Mouse (Mus musculus): ENCODE measurements around the gene Dctpp1. TPM values are rescaled to one million over a fixed set of nuclear protein-coding genes. Genes with fewer than 3 reads are reported as not detected.

The Dctpp1 gene
- polyA plus RNA-seq, 1 experiment from 2014 or later = 159 TPM

DNA sequence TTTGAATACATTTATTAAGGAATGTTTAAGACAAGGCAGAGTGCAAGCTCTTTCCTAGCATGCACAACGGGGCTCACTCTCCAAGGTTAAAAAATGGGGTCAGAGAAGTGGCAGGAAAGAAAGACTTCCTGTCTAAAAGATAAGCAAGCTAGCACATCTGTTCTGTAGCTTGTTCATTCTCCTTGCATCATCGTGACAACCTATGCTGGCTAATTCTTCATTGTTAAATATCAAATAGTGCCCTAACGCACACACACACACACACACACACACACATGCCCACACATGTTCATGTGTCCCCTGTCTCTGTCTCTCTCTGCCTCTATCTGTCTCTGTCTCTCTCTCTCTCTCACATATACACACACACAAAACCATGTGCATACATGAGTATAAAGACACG is 20.6 kb upstream of the Dctpp1 start:
- H3K4me1 ChIP-seq = no peaks in the 10 kb centered on the region
- H3K4me2 ChIP-seq (replicated peaks) = no peak overlapping the region
- 81% methylated on average over 4 of the region's 4 CpGs for WGBS
- no peak overlapping the region for H3K4me3 ChIP-seq
- no peak overlapping the region for H3K9ac ChIP-seq (replicated peaks)
- no peaks in the 10 kb centered on the region for H3K9me3 ChIP-seq
- H3K27me3 ChIP-seq = no peaks in the 10 kb centered on the region
- H3K27ac ChIP-seq (replicated peaks) = no peak overlapping the region
- H3K36me3 ChIP-seq = no peaks in the 10 kb centered on the region
- ATAC-seq (replicated peaks) = no peak

DNA sequence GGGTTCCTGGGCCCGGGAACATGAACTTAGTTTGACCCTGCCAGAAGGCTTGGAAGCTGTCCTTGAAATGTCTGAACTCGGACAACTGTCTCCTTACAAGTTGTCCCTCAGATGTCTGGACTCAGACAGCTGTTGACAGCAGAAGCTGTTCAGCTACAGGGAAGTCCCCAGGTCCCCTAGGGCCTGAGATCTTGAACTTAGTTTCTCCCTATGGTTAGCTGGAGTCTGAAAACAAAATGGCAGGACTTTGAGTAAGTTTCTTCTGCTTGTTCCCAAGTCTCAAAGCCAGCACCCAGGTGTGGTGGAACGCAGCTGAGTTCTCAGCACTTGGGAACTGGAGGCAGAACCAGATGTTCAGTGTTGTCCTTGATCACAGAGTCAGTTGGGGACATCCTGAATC is 19.6 kb upstream of the Dctpp1 start:
- Histone ChIP-seq H3K27me3 (no peaks in the 10 kb centered on the region), H3K4me2 (replicated peaks) (no peak overlapping the region), H3K4me1 (no peaks in the 10 kb centered on the region), H3K27ac (replicated peaks) (no peak overlapping the region), H3K9ac (replicated peaks) (no peak overlapping the region), H3K9me3 (no peaks in the 10 kb centered on the region), H3K4me3 (no peak overlapping the region), H3K36me3 (no peaks in the 10 kb centered on the region)
- no peak for ATAC-seq (replicated peaks)
- 85% methylated on average over 3 of the region's 3 CpGs for whole genome bisulfite sequencing

DNA sequence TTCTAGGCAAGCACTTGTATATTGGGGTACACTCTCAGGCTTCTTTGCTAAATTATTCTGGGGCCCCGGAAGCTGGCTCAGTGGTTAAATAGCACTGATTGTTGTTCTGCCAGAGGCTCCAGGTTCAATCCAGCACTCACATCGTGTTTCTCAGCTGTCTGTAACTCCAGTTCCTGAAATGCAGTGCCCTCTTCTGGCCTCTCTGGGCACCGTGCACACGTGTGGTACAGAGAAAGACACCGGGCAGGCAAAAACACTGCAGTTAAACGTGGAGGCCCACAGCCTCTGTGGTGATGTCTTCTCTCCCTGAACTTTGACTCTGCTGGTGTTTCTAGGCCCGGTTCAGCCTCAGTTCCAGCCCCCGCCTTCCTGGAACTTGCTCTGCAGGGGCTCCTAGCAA is 17.8 kb upstream of the Dctpp1 start:
- H3K4me3 ChIP-seq = no peak overlapping the region
- 22% methylated on average over 8 of the region's 8 CpGs for WGBS
- H3K36me3 ChIP-seq = no peaks in the 10 kb centered on the region
- no peak overlapping the region for H3K4me2 ChIP-seq (replicated peaks)
- no peaks in the 10 kb centered on the region for H3K9me3 ChIP-seq
- no peak overlapping the region for H3K9ac ChIP-seq (replicated peaks)
- H3K27ac ChIP-seq (replicated peaks) = no peak overlapping the region
- H3K4me1 ChIP-seq = peaks cover 5% of the 10 kb centered on the region; the same call in 1 of the 2 replicates
- no peaks in the 10 kb centered on the region for H3K27me3 ChIP-seq
- no peak for ATAC-seq (replicated peaks)

DNA sequence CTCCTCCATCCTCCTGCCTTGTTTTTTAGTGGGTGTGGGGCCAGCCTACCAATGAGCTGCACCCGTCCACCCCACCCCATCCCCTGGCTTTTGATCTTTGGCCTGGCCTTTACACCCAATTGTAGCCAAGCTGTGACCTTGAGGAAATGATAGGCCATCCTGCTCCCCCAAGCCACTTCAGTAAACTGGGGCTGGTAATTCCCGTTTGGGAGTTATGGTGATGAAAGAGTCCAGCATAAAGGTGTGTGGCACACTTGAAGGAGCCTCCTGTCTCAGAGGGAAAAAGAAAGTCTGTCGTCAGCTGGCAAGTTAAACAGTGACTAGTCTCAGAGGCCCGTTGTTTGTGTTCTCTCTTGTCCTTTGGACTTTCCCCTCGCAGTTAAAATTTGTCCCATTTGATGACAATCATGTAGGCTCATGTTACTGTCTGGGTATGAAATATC is 16.0 kb upstream of the Dctpp1 start:
- no peaks in the 10 kb centered on the region for H3K9me3 ChIP-seq
- H3K9ac ChIP-seq (replicated peaks) = no peak overlapping the region
- H3K4me2 ChIP-seq (replicated peaks) = no peak overlapping the region
- no peaks in the 10 kb centered on the region for H3K27me3 ChIP-seq
- no peak overlapping the region for H3K27ac ChIP-seq (replicated peaks)
- H3K36me3 ChIP-seq = peaks cover 1% of the 10 kb centered on the region
- peaks cover 21% of the 10 kb centered on the region for H3K4me1 ChIP-seq
- no peak overlapping the region for H3K4me3 ChIP-seq
- no peak for ATAC-seq (replicated peaks)
- WGBS = 76% methylated on average over 5 of the region's 5 CpGs

DNA sequence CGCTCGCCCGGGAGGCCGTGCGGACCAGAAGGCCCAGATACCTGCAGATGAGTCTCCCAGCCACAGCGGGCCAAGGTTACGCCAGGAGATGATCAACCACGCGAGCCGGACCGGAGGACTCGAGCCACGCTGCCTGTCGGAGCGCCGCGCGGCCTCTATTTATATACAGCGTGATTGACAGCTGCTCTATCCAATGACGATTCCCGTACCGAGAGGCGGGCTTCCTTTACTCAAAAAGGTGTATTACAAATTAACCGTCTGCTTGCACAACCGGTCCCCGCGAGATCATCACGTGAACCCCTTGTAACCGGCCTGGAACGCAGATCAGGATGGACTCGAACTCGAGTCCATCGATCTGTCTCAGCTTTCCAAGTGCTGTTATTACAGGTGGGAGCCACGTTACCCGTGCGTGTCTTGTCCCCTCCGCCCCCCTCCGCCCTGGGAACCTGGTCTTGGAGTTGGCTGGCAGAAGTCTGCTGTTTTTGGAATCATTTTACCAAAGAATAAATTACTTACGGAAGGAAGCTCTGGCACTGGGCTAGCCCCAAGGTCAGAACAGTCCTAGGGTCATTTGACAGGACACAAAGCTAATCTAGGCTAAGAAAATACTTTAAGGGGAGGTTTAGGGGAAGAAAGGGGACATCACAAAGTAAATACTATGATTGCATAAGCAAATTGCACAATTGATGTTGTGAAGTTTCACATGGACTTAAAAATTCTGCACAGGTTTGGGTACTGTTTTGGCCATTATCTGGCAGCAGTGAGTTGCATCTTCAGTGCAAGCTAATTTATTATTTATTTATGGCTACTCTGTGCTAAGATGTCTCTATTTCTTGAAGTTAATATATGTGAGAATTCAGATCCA is 13.6 kb upstream of the Dctpp1 start, which contains the start of gene Sephs2:
Gene Sephs2, minus strand, starts transcription at position 131 of the 865 bp plus-strand sequence.
- peak within 1 kb of the TSS; percentile 77 for H3K27ac ChIP-seq (replicated peaks)

DNA sequence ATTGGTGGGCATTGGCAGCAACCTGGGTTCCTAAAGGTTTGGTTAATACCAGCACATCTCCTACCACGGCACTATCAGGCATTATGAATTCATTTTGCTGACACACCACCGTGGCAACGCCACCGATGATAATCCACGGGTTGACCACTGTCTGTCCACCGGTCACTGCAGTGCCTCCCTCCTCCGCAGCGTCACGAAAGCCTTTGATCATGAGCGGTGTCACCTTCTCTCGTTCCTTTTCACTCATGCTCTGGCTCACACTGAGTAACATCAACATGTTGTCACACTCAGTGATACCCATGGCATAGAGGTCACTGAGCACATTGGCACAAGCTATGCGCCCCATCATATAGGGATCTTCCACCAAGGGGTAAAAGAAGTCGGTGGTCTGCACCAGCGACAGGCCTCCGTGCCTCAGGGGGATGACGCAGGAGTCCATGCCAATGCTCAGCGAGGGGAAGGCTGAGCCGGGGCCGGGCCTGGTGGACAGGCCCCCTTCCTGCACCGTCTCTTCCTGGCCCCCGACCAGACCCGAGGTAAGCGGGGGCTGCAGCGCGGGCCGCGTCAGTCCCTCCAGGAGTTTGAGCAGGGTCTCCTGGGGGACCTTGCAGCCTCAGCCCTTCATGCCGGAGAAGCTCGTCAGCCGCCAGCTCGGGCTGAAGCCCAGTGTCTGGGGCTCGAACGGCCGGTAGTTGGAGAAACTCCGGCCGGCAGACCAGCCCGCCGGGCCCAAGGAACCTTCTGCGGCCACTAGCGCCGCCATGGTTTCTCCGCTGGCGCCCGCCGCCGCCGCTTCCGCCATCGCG is 12.8 kb upstream of the Dctpp1 start:
- peak overlapping the region; percentile 89 for H3K9ac ChIP-seq (replicated peaks)
- WGBS = 16% methylated on average over 50 of the region's 50 CpGs
- H3K27me3 ChIP-seq = no peaks in the 10 kb centered on the region
- peak; percentile 64 for ATAC-seq (replicated peaks)
- no peaks in the 10 kb centered on the region for H3K9me3 ChIP-seq
- H3K4me3 ChIP-seq = peak overlapping the region; percentile 81
- peak overlapping the region; percentile 92 for H3K4me2 ChIP-seq (replicated peaks)
- H3K36me3 ChIP-seq = peaks cover 23% of the 10 kb centered on the region
- H3K27ac ChIP-seq (replicated peaks) = peak overlapping the region; percentile 77
- H3K4me1 ChIP-seq = peaks cover 23% of the 10 kb centered on the region

More for the DNA sequence above, 13.6 kb upstream of the Dctpp1 start, which contains the start of gene Sephs2:
- Histone ChIP-seq H3K4me1 (peaks cover 23% of the 10 kb centered on the region), H3K9ac (replicated peaks) (peak within 1 kb of the TSS; percentile 89), H3K27me3 (no peaks in the 10 kb centered on the region), H3K4me3 (peak within 1 kb of the TSS; percentile 81), H3K4me2 (replicated peaks) (peak within 1 kb of the TSS; percentile 92), H3K9me3 (no peaks in the 10 kb centered on the region), H3K36me3 (peaks cover 16% of the 10 kb centered on the region)
- peak; percentile 94 for ATAC-seq (replicated peaks)
- 2% methylated on average over 39 of the region's 39 CpGs for WGBS

DNA sequence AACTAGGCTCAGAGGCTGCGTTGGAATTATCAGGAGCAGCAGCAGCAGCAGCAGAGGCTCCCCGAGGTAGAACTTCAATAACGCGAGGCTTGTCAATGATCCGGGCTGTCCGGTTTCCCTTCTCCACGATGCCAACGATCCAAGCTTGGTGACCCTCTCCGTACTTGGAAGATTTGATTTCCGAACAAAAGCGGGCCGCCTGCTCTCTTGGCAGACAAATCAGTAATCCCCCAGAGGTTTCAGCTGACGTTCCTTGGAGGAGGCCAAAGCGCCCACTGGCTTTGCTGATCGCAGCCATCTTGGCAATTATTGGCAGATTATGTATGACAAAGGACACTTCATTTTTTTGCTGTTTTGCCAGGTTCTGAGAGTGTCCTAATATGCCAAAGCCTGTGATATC is 12.1 kb upstream of the Dctpp1 start:
- Histone ChIP-seq H3K9ac (replicated peaks) (no peak overlapping the region), H3K27ac (replicated peaks) (no peak overlapping the region), H3K4me2 (replicated peaks) (peak overlapping the region; percentile 92), H3K36me3 (peaks cover 26% of the 10 kb centered on the region), H3K27me3 (no peaks in the 10 kb centered on the region), H3K4me1 (peaks cover 23% of the 10 kb centered on the region), H3K9me3 (no peaks in the 10 kb centered on the region), H3K4me3 (peak overlapping the region; percentile 81)
- WGBS = 94% methylated on average over 15 of the region's 15 CpGs
- no peak for ATAC-seq (replicated peaks)

DNA sequence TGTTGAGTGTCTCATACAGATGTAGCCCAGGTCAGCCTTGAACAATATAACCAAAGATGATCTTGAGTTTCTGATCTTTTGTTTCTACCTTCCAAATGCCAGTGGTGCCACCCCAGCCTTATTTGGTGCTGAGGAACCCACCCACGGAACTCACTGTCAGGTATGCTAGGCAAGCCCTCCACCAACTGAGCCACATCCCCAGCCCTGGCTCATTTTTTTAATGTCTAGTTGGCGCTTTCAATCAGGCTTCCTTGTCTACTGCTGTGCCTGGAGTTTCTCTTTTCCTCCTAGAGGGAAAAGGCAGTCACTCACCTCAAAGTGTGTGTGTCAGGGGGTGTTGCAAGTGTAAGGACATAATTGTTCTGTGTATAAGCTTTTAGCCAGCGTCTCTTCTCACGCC is 10.6 kb upstream of the Dctpp1 start:
- Histone ChIP-seq H3K36me3 (peaks cover 26% of the 10 kb centered on the region), H3K27me3 (no peaks in the 10 kb centered on the region), H3K4me3 (no peak overlapping the region), H3K27ac (replicated peaks) (no peak overlapping the region), H3K4me1 (peaks cover 23% of the 10 kb centered on the region), H3K9me3 (no peaks in the 10 kb centered on the region), H3K4me2 (replicated peaks) (no peak overlapping the region), H3K9ac (replicated peaks) (no peak overlapping the region)
- ATAC-seq (replicated peaks) = no peak
- WGBS = 98% methylated on average over 4 of the region's 4 CpGs

DNA sequence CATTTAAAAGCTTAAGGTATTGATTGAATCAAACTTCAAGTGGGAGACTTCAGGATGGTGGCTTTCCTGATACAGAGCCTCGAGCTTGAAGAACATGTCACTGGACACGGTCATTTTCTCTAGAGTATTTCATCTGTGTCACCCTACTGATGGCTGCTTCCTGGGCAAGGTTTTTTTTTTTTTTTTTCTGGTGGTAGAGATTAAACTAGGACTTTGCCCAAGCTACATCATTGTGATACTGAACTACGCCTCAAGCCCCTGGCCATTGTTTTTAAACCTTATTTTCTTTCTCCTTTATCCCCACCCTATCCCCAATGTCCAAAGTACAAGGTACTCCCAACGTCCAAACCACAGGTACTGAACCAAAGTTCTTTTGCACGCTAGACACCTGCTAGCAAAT is 10.2 kb upstream of the Dctpp1 start:
- no peaks in the 10 kb centered on the region for H3K9me3 ChIP-seq
- WGBS = 95% methylated on average over 5 of the region's 5 CpGs

DNA sequence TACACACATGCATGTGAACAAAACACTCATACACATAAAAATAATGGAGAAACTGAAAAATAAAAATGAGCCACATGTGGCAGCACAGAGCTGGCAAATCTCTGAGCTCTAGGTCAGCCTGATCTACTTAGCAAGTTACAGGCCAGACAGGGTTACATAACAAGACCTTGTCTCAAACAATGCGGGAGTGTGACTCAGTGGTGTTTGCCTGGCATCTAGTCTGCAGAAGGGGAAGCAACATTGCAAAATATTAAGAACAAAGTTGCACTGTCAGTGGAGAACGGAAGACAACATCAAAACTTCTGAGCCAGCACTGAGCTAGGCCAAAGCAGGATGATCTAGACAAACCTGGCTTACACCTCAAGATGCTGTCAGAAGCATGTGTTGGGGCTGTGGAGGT is 9.7 kb upstream of the Dctpp1 start:
- no peak overlapping the region for H3K4me3 ChIP-seq
- no peaks in the 10 kb centered on the region for H3K27me3 ChIP-seq
- ATAC-seq (replicated peaks) = no peak
- H3K4me2 ChIP-seq (replicated peaks) = no peak overlapping the region
- H3K27ac ChIP-seq (replicated peaks) = no peak overlapping the region
- 94% methylated on average over 2 of the region's 2 CpGs for WGBS
- peaks cover 26% of the 10 kb centered on the region for H3K36me3 ChIP-seq
- H3K9ac ChIP-seq (replicated peaks) = no peak overlapping the region
- H3K4me1 ChIP-seq = peaks cover 23% of the 10 kb centered on the region
- H3K9me3 ChIP-seq = no peaks in the 10 kb centered on the region

More for the DNA sequence above, 10.2 kb upstream of the Dctpp1 start:
- peaks cover 26% of the 10 kb centered on the region for H3K36me3 ChIP-seq
- peaks cover 23% of the 10 kb centered on the region for H3K4me1 ChIP-seq
- no peak overlapping the region for H3K4me3 ChIP-seq
- no peak for ATAC-seq (replicated peaks)
- H3K27me3 ChIP-seq = no peaks in the 10 kb centered on the region
- H3K9ac ChIP-seq (replicated peaks) = no peak overlapping the region
- no peak overlapping the region for H3K4me2 ChIP-seq (replicated peaks)
- H3K27ac ChIP-seq (replicated peaks) = no peak overlapping the region

DNA sequence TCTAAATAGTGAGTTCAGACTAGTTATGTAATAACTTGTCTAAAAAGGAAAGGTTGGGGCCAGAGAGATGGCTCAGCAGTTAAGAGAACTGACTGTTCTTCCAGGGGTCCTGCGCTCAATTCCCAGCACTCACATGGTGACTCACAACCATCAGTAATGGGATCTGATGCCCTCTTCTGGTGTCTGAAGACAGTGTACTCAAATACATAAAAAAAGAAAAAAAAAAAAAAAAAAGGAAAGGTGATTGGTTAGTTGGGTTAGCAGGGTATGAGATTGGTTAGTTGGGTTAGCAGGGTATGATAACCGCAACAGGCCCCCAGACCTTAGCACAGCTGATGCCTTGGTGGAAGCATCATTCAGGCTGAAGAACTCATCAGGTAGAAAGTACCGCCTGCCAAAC is 3.0 kb upstream of the Dctpp1 start:
- no peak overlapping the region for H3K27ac ChIP-seq (replicated peaks)
- H3K27me3 ChIP-seq = no peaks in the 10 kb centered on the region
- ATAC-seq (replicated peaks) = no peak
- WGBS = 83% methylated on average over 3 of the region's 3 CpGs
- no peak overlapping the region for H3K9ac ChIP-seq (replicated peaks)
- H3K4me2 ChIP-seq (replicated peaks) = no peak overlapping the region
- no peaks in the 10 kb centered on the region for H3K9me3 ChIP-seq
- no peak overlapping the region for H3K4me3 ChIP-seq
- H3K36me3 ChIP-seq = peaks cover 5% of the 10 kb centered on the region; the same call in 1 of the 2 replicates
- H3K4me1 ChIP-seq = peaks cover 19% of the 10 kb centered on the region

All from forebrain, embryonic 15.5 days (tissue).